Mouse (Mus musculus) liver, embryonic 14.5 days (tissue): ENCODE data around the gene Gstp3.

Source experiments
- CTCF ChIP-seq: IDR thresholded peaks from 2 replicates; pipeline ENCODE4 v1.5.1; 2016; ENCODE audit warnings: antibody characterized with exemption, low read depth, control low read depth
- EP300 ChIP-seq: IDR thresholded peaks from 2 replicates; pipeline ENCODE4 v1.6.1; 2016; ENCODE audit warnings: antibody characterized with exemption, low read depth

DNA sequence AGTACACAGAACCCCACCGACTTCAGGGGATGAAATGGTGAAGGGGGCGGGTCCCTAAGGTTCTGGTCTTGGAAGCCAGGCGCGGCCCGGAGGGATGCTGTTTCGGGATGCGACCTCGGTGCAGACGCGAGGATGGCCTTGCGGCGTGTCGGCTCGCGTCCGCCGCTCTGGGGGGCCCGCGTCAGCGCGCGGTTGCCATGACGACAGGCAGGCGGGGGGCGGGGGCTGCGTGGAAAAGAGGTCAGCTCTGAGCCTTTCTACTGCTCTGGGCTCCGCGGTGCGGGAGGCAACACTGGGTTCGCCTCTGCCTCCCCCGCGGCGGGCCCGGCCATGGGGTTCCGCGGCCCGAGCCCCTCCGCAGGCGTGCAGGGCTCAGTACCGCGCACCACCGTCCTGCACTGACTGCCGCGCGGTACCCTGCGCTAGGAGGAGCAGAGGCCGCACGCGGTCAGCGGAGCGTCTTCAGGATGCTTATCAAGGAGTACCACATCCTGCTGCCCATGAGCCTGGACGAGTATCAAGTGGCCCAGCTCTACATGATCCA is 41.4 kb upstream of the Gstp3 start:
- TF ChIP-seq EP300 (no peak), CTCF (no peak)
